Mouse (Mus musculus): ENCODE measurements around the gene Cyp46a1.

Gene Cyp46a1

GRCm38 (mm10) chr12:108333895-108334445 lies at the start of gene Cyp46a1:
TSS of gene Cyp46a1 (plus strand) at chr12:108334381.
- in situ Hi-C loops (cut with MboI), result no loop called here

GRCm38 (mm10) chr12:108284455-108285224 lies 49.5 kb upstream of the Cyp46a1 start:
- in situ Hi-C loops (cut with MboI), result no loop called here

- in situ Hi-C loops (cut with MboI), result no loop called here
Observed at GRCm38 (mm10) chr12:108285225-108286011, 48.8 kb upstream of the Cyp46a1 start.

GRCm38 (mm10) chr12:108286381-108286780 lies 47.8 kb upstream of the Cyp46a1 start:
- in situ Hi-C loops (cut with MboI), result no loop called here

- in situ Hi-C loops (cut with MboI), result no loop called here
Observed at GRCm38 (mm10) chr12:108287011-108287410, 47.2 kb upstream of the Cyp46a1 start.

GRCm38 (mm10) chr12:108288127-108288880 lies 45.9 kb upstream of the Cyp46a1 start:
- in situ Hi-C loops (cut with MboI), result no loop called here

GRCm38 (mm10) chr12:108292419-108292818 lies 41.8 kb upstream of the Cyp46a1 start:
- in situ Hi-C loops (cut with MboI), result no loop called here

GRCm38 (mm10) chr12:108292957-108293356 lies 41.2 kb upstream of the Cyp46a1 start:
- in situ Hi-C loops (cut with MboI), result no loop called here

GRCm38 (mm10) chr12:108294620-108295019 lies 39.6 kb upstream of the Cyp46a1 start:
- in situ Hi-C loops (cut with MboI), result no loop called here

- in situ Hi-C loops (cut with MboI), result no loop called here
Observed at GRCm38 (mm10) chr12:108297033-108297432, 37.1 kb upstream of the Cyp46a1 start.

- in situ Hi-C loops (cut with MboI), result no loop called here
Observed at GRCm38 (mm10) chr12:108301006-108301405, 33.2 kb upstream of the Cyp46a1 start.

- in situ Hi-C loops (cut with MboI), result no loop called here
Observed at GRCm38 (mm10) chr12:108303778-108304365, 30.3 kb upstream of the Cyp46a1 start.

- in situ Hi-C loops (cut with MboI), result no loop called here
Observed at GRCm38 (mm10) chr12:108305172-108305571, 29.0 kb upstream of the Cyp46a1 start.

GRCm38 (mm10) chr12:108305812-108306794 lies 28.1 kb upstream of the Cyp46a1 start, which contains the start of gene Hhipl1:
TSS of gene Hhipl1 (plus strand) at chr12:108306270.
- in situ Hi-C loops (cut with MboI), result no loop called here

- in situ Hi-C loops (cut with MboI), result no loop called here
Observed at GRCm38 (mm10) chr12:108307553-108307952, 26.6 kb upstream of the Cyp46a1 start.

GRCm38 (mm10) chr12:108308363-108308856 lies 25.8 kb upstream of the Cyp46a1 start:
- in situ Hi-C loops (cut with MboI), result no loop called here

- in situ Hi-C loops (cut with MboI), result no loop called here
Observed at GRCm38 (mm10) chr12:108309116-108309794, 24.9 kb upstream of the Cyp46a1 start.

- in situ Hi-C loops (cut with MboI), result no loop called here
Observed at GRCm38 (mm10) chr12:108310041-108310440, 24.1 kb upstream of the Cyp46a1 start.

- in situ Hi-C loops (cut with MboI), result no loop called here
Observed at GRCm38 (mm10) chr12:108310456-108311027, 23.6 kb upstream of the Cyp46a1 start.

All from mature B cell (primary cell).